Mouse (Mus musculus) MEL (cell line): Measurements from ENCODE around the gene Gm49358. TPM values are rescaled to one million over a fixed set of nuclear protein-coding genes. Genes with fewer than 3 reads are reported as not detected.

Source experiments
- DNase-seq: peaks from one replicate; pipeline ENCODE4 v3.0.0; 2011; ENCODE audit warnings: low read depth, low spot score
- H3K27ac ChIP-seq: 2 replicates; pipeline ENCODE4 v1.5.1; 2012; ENCODE audit warnings: low read depth, mild to moderate bottlenecking, control low read depth, low read length, moderate library complexity; ENCODE audit not compliant: control insufficient read depth
- H3K27me3 ChIP-seq, 2 experiments: fragments of 150-350 bp in 1 of 2; sonication (generic) in 1 of 2; 2 replicates each; pipeline ENCODE4 v1.6.1; 2012; ENCODE audit warnings: low read length in 2 of 2, mild to moderate bottlenecking in 2 of 2, improper control_type of control experiment in 1 of 2, moderate library complexity in 1 of 2; ENCODE audit not compliant: insufficient read depth in 2 of 2, control insufficient read depth in 1 of 2
- H3K36me3 ChIP-seq, 2 experiments: 2 replicates each; pipeline ENCODE4 v1.6.1; 2012 to 2014; ENCODE audit warnings: low read length in 2 of 2, improper control_type of control experiment in 1 of 2, inconsistent platforms in 1 of 2, mild to moderate bottlenecking in 1 of 2; ENCODE audit not compliant: insufficient read depth in 2 of 2, control insufficient read depth in 1 of 2
- H3K4me1 ChIP-seq, 2 experiments: fragments of 150-350 bp in 1 of 2; sonication (generic) in 1 of 2; 2 replicates each; pipeline ENCODE4 v1.6.1; 2012; ENCODE audit warnings: low read length in 2 of 2, improper control_type of control experiment in 1 of 2, mild to moderate bottlenecking in 1 of 2; ENCODE audit not compliant: insufficient read depth in 2 of 2, control insufficient read depth in 1 of 2
- H3K4me3 ChIP-seq, 2 experiments: fragments of 150-350 bp in 1 of 2; sonication (generic) in 1 of 2; 2 replicates each; pipeline ENCODE4 v1.5.1; 2012; ENCODE audit warnings: low read depth in 2 of 2, low read length in 2 of 2, mild to moderate bottlenecking in 2 of 2, moderate library complexity in 2 of 2, control low read depth in 1 of 2, improper control_type of control experiment in 1 of 2; ENCODE audit not compliant: control insufficient read depth in 1 of 2, insufficient read depth in 1 of 2
- H3K79me2 ChIP-seq: 2 replicates; pipeline ENCODE4 v1.6.1; 2012; ENCODE audit warnings: mild to moderate bottlenecking, low read length, moderate library complexity; ENCODE audit not compliant: control insufficient read depth, poor library complexity, insufficient read depth
- H3K9ac ChIP-seq: 2 replicates; pipeline ENCODE4 v1.6.1; 2012; ENCODE audit warnings: low read depth, mild to moderate bottlenecking, control low read depth, low read length, moderate library complexity; ENCODE audit not compliant: control insufficient read depth, poor library complexity, severe bottlenecking
- H3K9me3 ChIP-seq: fragments of 150-350 bp; sonication (generic); replicated peaks from 2 replicates; pipeline ENCODE4 v1.6.1; 2012; ENCODE audit warnings: mild to moderate bottlenecking, low read length, improper control_type of control experiment, moderate library complexity; ENCODE audit not compliant: insufficient read depth
- CHD1 ChIP-seq: IDR thresholded peaks from 2 replicates; pipeline ENCODE4 v1.6.1; 2012; ENCODE audit warnings: low read depth, mild to moderate bottlenecking, inconsistent platforms, low read length, improper control_type of control experiment
- CHD2 ChIP-seq: IDR thresholded peaks from 2 replicates; pipeline ENCODE4 v1.6.1; 2011; ENCODE audit warnings: low read length, improper control_type of control experiment
- ETS1 ChIP-seq: IDR thresholded peaks from 2 replicates; pipeline ENCODE4 v1.6.1; 2012; ENCODE audit warnings: low read depth, mild to moderate bottlenecking, inconsistent platforms, low read length, improper control_type of control experiment, moderate library complexity
- GABPA ChIP-seq: IDR thresholded peaks from 2 replicates; pipeline ENCODE4 v1.6.1; 2012; ENCODE audit warnings: low read depth, mild to moderate bottlenecking, inconsistent platforms, low read length, improper control_type of control experiment, moderate library complexity
- HCFC1 ChIP-seq: IDR thresholded peaks from 2 replicates; pipeline ENCODE4 v1.6.1; 2012; ENCODE audit warnings: low read depth, mild to moderate bottlenecking, inconsistent platforms, low read length, improper control_type of control experiment, moderate library complexity
- MXI1 ChIP-seq: IDR thresholded peaks from 2 replicates; pipeline ENCODE4 v1.6.1; 2011; ENCODE audit warnings: mild to moderate bottlenecking, low read depth, low read length, improper control_type of control experiment
- MYC ChIP-seq: IDR thresholded peaks from 2 replicates; pipeline ENCODE4 v1.6.1; 2011; ENCODE audit warnings: low read depth, mild to moderate bottlenecking, low read length, improper control_type of control experiment, moderate library complexity
- NRF1 ChIP-seq: IDR thresholded peaks from 2 replicates; pipeline ENCODE4 v1.6.1; 2014; ENCODE audit warnings: low read depth, mild to moderate bottlenecking, inconsistent platforms, low read length, improper control_type of control experiment, moderate library complexity; ENCODE audit not compliant: poor library complexity, insufficient read depth, severe bottlenecking
- POLR2A ChIP-seq, 2 experiments: IDR thresholded peaks; 2 replicates each; pipeline ENCODE4 v1.6.1; 2011 to 2012; ENCODE audit warnings: low read length in 2 of 2, mild to moderate bottlenecking in 2 of 2, control low read depth in 1 of 2, improper control_type of control experiment in 1 of 2, low read depth in 1 of 2, moderate library complexity in 1 of 2; ENCODE audit not compliant: control insufficient read depth in 1 of 2, insufficient read depth in 1 of 2, poor library complexity in 1 of 2
- POLR2AphosphoS2 ChIP-seq: IDR thresholded peaks from 2 replicates; pipeline ENCODE4 v1.6.1; 2011; ENCODE audit warnings: low read length, improper control_type of control experiment
- POLR2AphosphoS5 ChIP-seq: IDR thresholded peaks from 2 replicates; pipeline ENCODE4 v1.6.1; 2012; ENCODE audit warnings: low read depth, borderline replicate concordance, mild to moderate bottlenecking, inconsistent platforms, low read length, moderate library complexity, mixed read lengths
- RCOR1 ChIP-seq: IDR thresholded peaks from 2 replicates; pipeline ENCODE4 v1.6.1; 2012; ENCODE audit warnings: low read depth, mild to moderate bottlenecking, inconsistent platforms, low read length, improper control_type of control experiment
- SMC3 ChIP-seq: IDR thresholded peaks from 2 replicates; pipeline ENCODE4 v1.6.1; 2011; ENCODE audit warnings: low read depth, low read length, improper control_type of control experiment
- TAL1 ChIP-seq: IDR thresholded peaks from 2 replicates; pipeline ENCODE4 v1.6.1; 2012; ENCODE audit warnings: mild to moderate bottlenecking, inconsistent platforms, low read length, moderate library complexity, mixed read lengths
- TCF12 ChIP-seq: IDR thresholded peaks from 2 replicates; pipeline ENCODE4 v1.6.1; 2014; ENCODE audit warnings: low read depth, mild to moderate bottlenecking, inconsistent platforms, low read length, improper control_type of control experiment, moderate library complexity
- UBTF ChIP-seq: IDR thresholded peaks from 2 replicates; pipeline ENCODE4 v1.6.1; 2012; ENCODE audit warnings: low read depth, mild to moderate bottlenecking, inconsistent platforms, low read length, improper control_type of control experiment, moderate library complexity, borderline replicate concordance; ENCODE audit not compliant: insufficient read depth
- polyA plus RNA-seq, 2 experiments: library from polyadenylated mRNA; stranded (reverse) in 1 of 2; unstranded in 1 of 2; fragments of >175 nt in 1 of 2; fragments of >200 nt in 1 of 2; gene quantifications; 2 replicates each; pipeline versions ENCODE4 v1.2.1 to v1.2.4; 2012; ENCODE audit warnings: low replicate concordance in 2 of 2, low read depth in 1 of 2; ENCODE audit not compliant: insufficient read length in 2 of 2, insufficient read depth in 1 of 2, missing spikeins in 1 of 2
- total RNA-seq: library from RNA; depleted of rRNA; stranded (reverse); fragments of 300-350 nt; gene quantifications from 2 replicates; pipeline ENCODE4 v1.2.3, GENCODE M21; 2012

Gene Gm49358
- total and polyA plus RNA-seq, 3 experiments = 1.3 TPM; not detected in 2

GRCm38 (mm10) chr10:86791507-86792184, 27.9 kb downstream of the Gm49358 start:
- Histone ChIP-seq H3K36me3 (no peaks in the 10 kb centered on the region; a peak in 2 of 4 replicates), H3K79me2 (peaks cover 50% of the 10 kb centered on the region), H3K9ac (no peak overlapping the region), H3K9me3 (no peaks in the 10 kb centered on the region), H3K27me3 (no peaks in the 10 kb centered on the region), H3K4me1 (no peaks in the 10 kb centered on the region), H3K4me3 (no peak overlapping the region), H3K27ac (no peak overlapping the region)
- no peak for DNase-seq
- TF ChIP-seq POLR2A (IDR thresholded peaks at IDR 0.05; ENCODE audit: control insufficient read depth in 1 of 2, insufficient read depth in 1 of 2, low read depth in 1 of 2, low read length in 2 of 2, poor library complexity in 1 of 2) = no peak

GRCm38 (mm10) chr10:86793509-86793951, 29.8 kb downstream of the Gm49358 start:
- no peaks in the 10 kb centered on the region for H3K27me3 ChIP-seq
- no peak overlapping the region for H3K27ac ChIP-seq
- peaks cover 36% of the 10 kb centered on the region for H3K79me2 ChIP-seq
- H3K36me3 ChIP-seq = no peaks in the 10 kb centered on the region; a peak in 2 of 4 replicates
- no peak overlapping the region for H3K4me3 ChIP-seq
- TF ChIP-seq HCFC1 (no peak), UBTF (no peak), ETS1 (no peak), POLR2AphosphoS5 (no peak), MXI1 (no peak), SMC3 (no peak), RCOR1 (no peak), NRF1 (no peak), POLR2AphosphoS2 (no peak), POLR2A (IDR thresholded peaks at IDR 0.05; ENCODE audit: control insufficient read depth in 1 of 2, insufficient read depth in 1 of 2, low read depth in 1 of 2, low read length in 2 of 2, poor library complexity in 1 of 2) (no peak)
- no peak overlapping the region for H3K9ac ChIP-seq
- no peaks in the 10 kb centered on the region for H3K9me3 ChIP-seq
- no peaks in the 10 kb centered on the region for H3K4me1 ChIP-seq
- no peak for DNase-seq

- no peaks in the 10 kb centered on the region; a peak in 2 of 4 replicates for H3K36me3 ChIP-seq
- H3K79me2 ChIP-seq = peaks cover 32% of the 10 kb centered on the region
- DNase-seq = no peak
- no peaks in the 10 kb centered on the region for H3K27me3 ChIP-seq
- no peak overlapping the region for H3K4me3 ChIP-seq
- H3K4me1 ChIP-seq = no peaks in the 10 kb centered on the region
- H3K27ac ChIP-seq = no peak overlapping the region
- H3K9me3 ChIP-seq = no peaks in the 10 kb centered on the region
- no peak for TF ChIP-seq CHD1
- TF ChIP-seq MXI1 = no peak
- TF ChIP-seq CHD2 = no peak
- no peak for TF ChIP-seq TAL1
- TF ChIP-seq UBTF = no peak
- no peak for TF ChIP-seq GABPA
- no peak for TF ChIP-seq TCF12
- TF ChIP-seq MYC = no peak
- H3K9ac ChIP-seq = no peak overlapping the region
Observed at GRCm38 (mm10) chr10:86794196-86794595, 30.4 kb downstream of the Gm49358 start.
